Mouse (Mus musculus) hindbrain, embryonic 15.5 days (tissue): ENCODE measurements around the gene Hist1h4a. TPM values are rescaled to one million over a fixed set of nuclear protein-coding genes. Genes with fewer than 3 reads are reported as not detected.
"Not testable (repeated sequence)": the region's sequence is repeated elsewhere in the genome, so short reads cannot be mapped to it uniquely, and the experiment has no call there.

Experiments
- ATAC-seq: fragments of 200-750 bp; cut with Nextera tagmentation; 2 replicates; pipeline ENCODE4 v1.8.0; 2017; ENCODE audit warnings: low read depth, moderate number of reproducible peaks, moderate TSS enrichment; ENCODE audit not compliant: low FRiP score
- H3K27ac ChIP-seq: fragments of 300-500 bp; sonication (generic); replicated peaks from 2 replicates; pipeline ENCODE4 v1.5.1; 2015; ENCODE audit warnings: mild to moderate bottlenecking, inconsistent platforms
- H3K27me3 ChIP-seq: fragments of 300-500 bp; sonication (generic); 2 replicates; pipeline ENCODE4 v1.6.1; 2015; ENCODE audit warnings: control low read depth, inconsistent platforms
- H3K36me3 ChIP-seq: fragments of 300-500 bp; sonication (generic); 2 replicates; pipeline ENCODE4 v1.6.1; 2015; ENCODE audit warnings: control low read depth, inconsistent platforms
- H3K4me1 ChIP-seq: fragments of 300-500 bp; sonication (generic); replicated peaks from 2 replicates; pipeline ENCODE4 v1.6.1; 2015; ENCODE audit warnings: control low read depth, inconsistent platforms
- H3K4me2 ChIP-seq: fragments of 300-500 bp; sonication (generic); 2 replicates; pipeline ENCODE4 v1.6.1; 2015; ENCODE audit warnings: moderate library complexity, mild to moderate bottlenecking, inconsistent platforms
- H3K4me3 ChIP-seq: fragments of 300-500 bp; sonication (generic); 2 replicates; pipeline ENCODE4 v1.5.1; 2015; ENCODE audit warnings: mild to moderate bottlenecking, inconsistent platforms
- H3K9ac ChIP-seq: fragments of 300-500 bp; sonication (generic); 2 replicates; pipeline ENCODE4 v1.6.1; 2015; ENCODE audit warnings: inconsistent platforms
- H3K9me3 ChIP-seq: fragments of 300-500 bp; sonication (generic); 2 replicates; pipeline ENCODE4 v1.6.1; 2016; ENCODE audit warnings: control low read depth, inconsistent platforms
- WGBS: fragments of 180-500 bp; shearing (Covaris S2); methylation state at CpG from one replicate; pipeline ENCODE4 v1.1.7; 2015; 5-methylcytosine and 5-hydroxymethylcytosine counted together
- polyA plus RNA-seq: library from polyadenylated mRNA; unstranded; fragments of >200 nt; fragmentation: Nextera tagmentation; extraction: Ambion mirVana; gene quantifications from 2 replicates; pipeline ENCODE4 v1.2.1, GENCODE M21; 2015

Hist1h4a gene
- polyA plus RNA-seq: 0.32 and 0.51 TPM in 2 replicates

GRCm38 (mm10) chr13:23760972-23761864 is at the start of gene Hist1h4a:
Gene Hist1h4a (minus strand): TSS chr13:23761230.
- no peaks in the 10 kb centered on the region for H3K36me3 ChIP-seq
- peak within 1 kb of the TSS; percentile 87 for H3K4me2 ChIP-seq
- peak within 1 kb of the TSS; percentile 56 for H3K4me3 ChIP-seq
- H3K4me1 ChIP-seq: peaks cover 37% of the 10 kb centered on the region
- peak within 1 kb of the TSS; percentile 50 for H3K9ac ChIP-seq
- H3K27ac ChIP-seq: peak within 1 kb of the TSS; percentile 87
- ATAC-seq: peak; percentile 84
- no peaks in the 10 kb centered on the region for H3K27me3 ChIP-seq
- WGBS: under 1% methylated on average over 68 of the region's 72 CpGs
- H3K9me3 ChIP-seq: no peaks in the 10 kb centered on the region

DNA sequence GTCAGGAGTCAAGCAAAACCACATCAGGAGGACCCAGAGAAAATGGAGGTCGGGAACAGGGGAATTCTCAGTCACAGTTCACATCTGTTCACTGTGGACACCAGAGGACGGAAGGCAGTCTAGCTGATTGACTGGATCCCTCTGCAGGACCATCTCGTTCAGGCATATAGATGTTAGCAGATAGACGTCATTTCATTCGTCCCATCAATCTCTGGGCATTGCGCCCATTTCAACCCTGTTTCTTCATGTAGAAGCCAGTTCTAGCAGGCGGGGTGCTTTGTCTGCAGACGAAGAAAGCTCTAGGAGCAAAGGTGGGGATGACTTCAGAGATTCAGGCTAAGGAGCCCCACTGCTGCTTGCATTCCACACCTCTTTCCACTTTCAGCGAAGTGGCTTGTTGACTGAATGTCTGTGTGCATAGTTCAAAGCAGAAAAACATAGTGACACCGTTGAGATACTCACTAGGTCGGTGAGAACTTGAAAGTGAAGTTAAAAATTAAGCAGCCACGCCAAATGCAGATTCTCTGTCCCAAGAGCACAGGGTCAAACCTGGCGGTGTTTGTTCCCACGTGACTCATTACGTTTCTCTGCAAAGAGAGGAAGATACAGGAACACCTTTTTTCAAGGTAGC is 45.5 kb upstream of the Hist1h4a start, which contains the start of gene Slc17a2:
Slc17a2 (plus strand) TSS at position 572 of the 631 bp plus-strand sequence.
- no peak within 1 kb of the TSS for H3K9ac ChIP-seq
- no peak for ATAC-seq
- H3K27ac ChIP-seq: no peak within 1 kb of the TSS
- no peaks in the 10 kb centered on the region for H3K36me3 ChIP-seq
- H3K4me1 ChIP-seq: no peaks in the 10 kb centered on the region
- no peaks in the 10 kb centered on the region for H3K27me3 ChIP-seq
- H3K4me2 ChIP-seq: no peak within 1 kb of the TSS
- WGBS: 90% methylated on average over 15 of the region's 15 CpGs
- no peak within 1 kb of the TSS for H3K4me3 ChIP-seq
- H3K9me3 ChIP-seq: no peaks in the 10 kb centered on the region

GRCm38 (mm10) chr13:23804532-23804931 is 43.5 kb upstream of the Hist1h4a start:
- Histone ChIP-seq H3K4me1 (no peaks in the 10 kb centered on the region), H3K4me3 (no peak overlapping the region), H3K9me3 (no peaks in the 10 kb centered on the region), H3K4me2 (no peak overlapping the region), H3K27me3 (no peaks in the 10 kb centered on the region), H3K36me3 (no peaks in the 10 kb centered on the region), H3K9ac (no peak overlapping the region), H3K27ac (no peak overlapping the region)
- 83% methylated on average over 2 of the region's 2 CpGs for WGBS
- ATAC-seq: no peak

- whole genome bisulfite sequencing: 88% methylated on average over 5 of the region's 5 CpGs
- Histone ChIP-seq H3K4me1 (no peaks in the 10 kb centered on the region), H3K27me3 (no peaks in the 10 kb centered on the region), H3K9me3 (no peaks in the 10 kb centered on the region), H3K4me2 (no peak overlapping the region), H3K27ac (no peak overlapping the region), H3K4me3 (no peak overlapping the region), H3K9ac (no peak overlapping the region), H3K36me3 (no peaks in the 10 kb centered on the region)
- ATAC-seq: no peak
These were observed 38.4 kb upstream of the Hist1h4a start for GRCm38 (mm10) chr13:23799405-23799804.

DNA sequence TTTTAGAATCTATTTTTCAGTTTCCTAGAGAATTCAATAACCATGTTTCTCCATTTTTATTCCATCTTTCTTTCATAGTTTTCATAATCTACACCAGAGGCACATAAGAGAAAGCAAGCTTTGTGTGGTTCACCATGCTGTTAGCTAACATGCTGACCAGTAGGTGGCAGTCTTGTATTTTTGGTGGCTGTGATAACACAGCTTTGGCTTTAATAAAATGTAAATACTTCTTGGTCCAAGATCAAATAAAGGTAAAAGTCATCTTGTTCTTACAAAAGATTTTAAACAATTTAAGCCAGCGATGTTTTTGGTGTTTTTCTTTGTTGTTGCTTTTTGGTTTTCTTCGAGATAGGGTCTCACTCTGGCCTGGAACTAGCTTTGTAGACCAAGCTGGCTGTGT is 31.5 kb upstream of the Hist1h4a start:
- H3K4me2 ChIP-seq: no peak overlapping the region
- 39% methylated on average over 2 of the region's 2 CpGs for WGBS
- H3K4me3 ChIP-seq: no peak overlapping the region
- H3K9me3 ChIP-seq: no peaks in the 10 kb centered on the region
- no peaks in the 10 kb centered on the region for H3K27me3 ChIP-seq
- no peak for ATAC-seq
- H3K9ac ChIP-seq: no peak overlapping the region
- H3K36me3 ChIP-seq: no peaks in the 10 kb centered on the region
- H3K27ac ChIP-seq: no peak overlapping the region
- no peaks in the 10 kb centered on the region for H3K4me1 ChIP-seq

DNA sequence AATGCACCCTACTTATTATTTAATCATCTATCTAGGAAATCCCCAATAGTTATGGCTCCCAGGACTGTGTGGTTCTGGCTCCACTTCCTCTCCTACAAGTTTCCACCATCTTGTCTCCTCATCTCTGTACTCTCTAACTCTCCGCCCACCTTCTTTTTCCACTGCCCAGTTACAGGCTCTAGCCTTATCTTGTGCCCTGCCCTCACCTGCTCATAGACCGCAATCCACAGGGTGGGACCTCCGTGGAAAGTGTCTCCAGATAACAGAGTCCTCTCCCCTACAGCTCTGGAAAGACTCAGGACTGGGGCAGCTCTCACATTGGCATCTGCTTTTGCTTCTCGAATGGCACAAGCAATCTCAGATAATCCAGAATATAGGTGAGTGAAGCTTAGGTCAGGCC is 18.0 kb upstream of the Hist1h4a start:
- Histone ChIP-seq H3K9ac (no peak overlapping the region), H3K4me1 (no peaks in the 10 kb centered on the region), H3K9me3 (no peaks in the 10 kb centered on the region), H3K4me2 (no peak overlapping the region), H3K27ac (no peak overlapping the region), H3K27me3 (no peaks in the 10 kb centered on the region), H3K36me3 (no peaks in the 10 kb centered on the region), H3K4me3 (no peak overlapping the region)
- ATAC-seq: no peak
- 89% methylated on average over 4 of the region's 4 CpGs for WGBS

GRCm38 (mm10) chr13:23778339-23778738 is 17.3 kb upstream of the Hist1h4a start:
- H3K9me3 ChIP-seq: no peaks in the 10 kb centered on the region
- H3K4me2 ChIP-seq: no peak overlapping the region
- no peaks in the 10 kb centered on the region for H3K4me1 ChIP-seq
- no peak overlapping the region for H3K27ac ChIP-seq
- H3K36me3 ChIP-seq: no peaks in the 10 kb centered on the region
- no peak for ATAC-seq
- H3K4me3 ChIP-seq: no peak overlapping the region
- WGBS: 91% methylated on average over 7 of the region's 7 CpGs
- no peak overlapping the region for H3K9ac ChIP-seq
- no peaks in the 10 kb centered on the region for H3K27me3 ChIP-seq

- Histone ChIP-seq H3K4me3 (peak overlapping the region; percentile 4; the same call in 1 of the 2 replicates), H3K9me3 (no peaks in the 10 kb centered on the region)
- WGBS: 26% methylated on average over 21 of the region's 21 CpGs
These were observed 11.7 kb upstream of the Hist1h4a start for GRCm38 (mm10) chr13:23772561-23773313.

DNA sequence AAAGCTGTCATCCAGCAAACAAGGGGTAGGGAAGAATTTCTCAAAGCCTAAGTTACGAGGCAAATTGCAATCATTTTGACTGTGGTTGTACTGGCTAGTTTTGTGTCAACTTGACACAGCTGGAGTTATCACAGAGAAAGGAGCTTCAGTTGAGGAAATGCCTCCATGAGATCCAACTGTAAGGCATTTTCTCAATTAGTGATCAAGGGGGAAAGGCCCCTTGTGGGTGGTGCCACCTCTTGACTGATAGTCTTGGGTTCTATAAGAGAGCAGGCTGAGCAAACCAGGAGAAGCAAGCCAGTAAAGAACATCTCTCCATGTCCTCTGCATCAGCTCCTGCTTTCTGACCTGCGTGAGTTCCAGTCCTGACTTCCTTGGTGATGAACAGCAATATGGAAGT is 8.6 kb upstream of the Hist1h4a start, which contains the start of gene Trim38:
Trim38 (plus strand) TSS at position 301 of the 400 bp plus-strand sequence.
- not testable (repeated sequence) for ATAC-seq, H3K4me2 ChIP-seq

More at GRCm38 (mm10) chr13:23772561-23773313, 11.7 kb upstream of the Hist1h4a start:
- Histone ChIP-seq H3K4me2 (peak overlapping the region; percentile 49), H3K36me3 (no peaks in the 10 kb centered on the region), H3K9ac (no peak overlapping the region), H3K27me3 (no peaks in the 10 kb centered on the region), H3K4me1 (peaks cover 3% of the 10 kb centered on the region; the same call in 1 of the 2 replicates), H3K27ac (no peak overlapping the region)
- ATAC-seq: peak; percentile 83

DNA sequence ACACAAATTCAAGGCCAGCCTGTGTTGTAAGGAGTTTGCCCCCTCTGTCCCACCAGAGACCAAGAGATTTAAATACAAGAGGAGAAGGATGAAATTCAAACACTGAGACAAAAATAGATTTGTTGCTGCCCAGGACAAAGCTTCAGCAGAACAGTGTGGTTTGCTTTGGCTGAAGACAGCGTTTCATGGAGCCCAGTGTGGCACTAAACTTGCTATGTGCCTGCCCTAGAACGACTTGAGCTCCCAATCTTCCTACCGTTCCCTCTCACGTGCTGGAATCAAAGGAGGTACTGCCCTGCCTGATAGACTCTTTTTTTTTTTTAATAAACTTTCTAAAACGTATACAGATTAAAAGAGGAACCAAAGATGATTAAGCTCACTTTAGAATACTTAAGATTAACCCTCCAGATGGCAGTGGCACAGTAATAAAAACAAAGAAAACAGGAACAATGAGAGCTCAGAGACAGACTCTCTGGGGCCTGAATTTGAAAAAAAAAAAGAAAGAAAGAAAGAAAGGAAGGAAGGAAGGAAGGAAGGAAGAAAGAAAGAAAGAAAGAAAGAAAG is 7.9 kb upstream of the Hist1h4a start:
- ATAC-seq: no peak
- H3K27ac ChIP-seq: no peak overlapping the region

More for the DNA sequence above, 8.6 kb upstream of the Hist1h4a start, which contains the start of gene Trim38:
- H3K27ac ChIP-seq, H3K4me3 ChIP-seq, H3K4me1 ChIP-seq, H3K9me3 ChIP-seq, H3K27me3 ChIP-seq, H3K36me3 ChIP-seq, H3K9ac ChIP-seq: not testable (repeated sequence)
- 89% methylated on average over 2 of the region's 2 CpGs for WGBS

GRCm38 (mm10) chr13:23766772-23767171 is 5.7 kb upstream of the Hist1h4a start:
- Histone ChIP-seq H3K27me3 (no peaks in the 10 kb centered on the region), H3K27ac (no peak overlapping the region), H3K9me3 (no peaks in the 10 kb centered on the region), H3K4me2 (no peak overlapping the region), H3K4me3 (no peak overlapping the region), H3K4me1 (peaks cover 17% of the 10 kb centered on the region), H3K36me3 (no peaks in the 10 kb centered on the region), H3K9ac (no peak overlapping the region)
- no peak for ATAC-seq

More for the DNA sequence above, 7.9 kb upstream of the Hist1h4a start:
- Histone ChIP-seq H3K36me3 (no peaks in the 10 kb centered on the region), H3K4me2 (no peak overlapping the region), H3K4me1 (peaks cover 11% of the 10 kb centered on the region), H3K9me3 (no peaks in the 10 kb centered on the region), H3K4me3 (no peak overlapping the region), H3K9ac (no peak overlapping the region), H3K27me3 (no peaks in the 10 kb centered on the region)
- WGBS: 62% methylated on average over 5 of the region's 5 CpGs
